Mouse (Mus musculus) hindbrain, embryonic 15.5 days (tissue): ENCODE measurements around the gene Dpf3. TPM values are rescaled to one million over a fixed set of nuclear protein-coding genes. Genes with fewer than 3 reads are reported as not detected.
A peak's percentile ranks its signal among the peaks of the same experiment; 100 is the strongest.

Experiments
- ATAC-seq: fragments of 200-750 bp; cut with Nextera tagmentation; 2 replicates; pipeline ENCODE4 v1.8.0; 2017; ENCODE audit warnings: low read depth, moderate number of reproducible peaks, moderate TSS enrichment; ENCODE audit not compliant: low FRiP score
- H3K27ac ChIP-seq: fragments of 300-500 bp; sonication (generic); replicated peaks from 2 replicates; pipeline ENCODE4 v1.5.1; 2015; ENCODE audit warnings: mild to moderate bottlenecking, inconsistent platforms
- H3K27me3 ChIP-seq: fragments of 300-500 bp; sonication (generic); 2 replicates; pipeline ENCODE4 v1.6.1; 2015; ENCODE audit warnings: control low read depth, inconsistent platforms
- H3K36me3 ChIP-seq: fragments of 300-500 bp; sonication (generic); 2 replicates; pipeline ENCODE4 v1.6.1; 2015; ENCODE audit warnings: control low read depth, inconsistent platforms
- H3K4me1 ChIP-seq: fragments of 300-500 bp; sonication (generic); replicated peaks from 2 replicates; pipeline ENCODE4 v1.6.1; 2015; ENCODE audit warnings: control low read depth, inconsistent platforms
- H3K4me2 ChIP-seq: fragments of 300-500 bp; sonication (generic); 2 replicates; pipeline ENCODE4 v1.6.1; 2015; ENCODE audit warnings: moderate library complexity, mild to moderate bottlenecking, inconsistent platforms
- H3K4me3 ChIP-seq: fragments of 300-500 bp; sonication (generic); 2 replicates; pipeline ENCODE4 v1.5.1; 2015; ENCODE audit warnings: mild to moderate bottlenecking, inconsistent platforms
- H3K9ac ChIP-seq: fragments of 300-500 bp; sonication (generic); 2 replicates; pipeline ENCODE4 v1.6.1; 2015; ENCODE audit warnings: inconsistent platforms
- H3K9me3 ChIP-seq: fragments of 300-500 bp; sonication (generic); 2 replicates; pipeline ENCODE4 v1.6.1; 2016; ENCODE audit warnings: control low read depth, inconsistent platforms
- WGBS: fragments of 180-500 bp; shearing (Covaris S2); methylation state at CpG from one replicate; pipeline ENCODE4 v1.1.7; 2015; 5-methylcytosine and 5-hydroxymethylcytosine counted together
- polyA plus RNA-seq: library from polyadenylated mRNA; unstranded; fragments of >200 nt; fragmentation: Nextera tagmentation; extraction: Ambion mirVana; gene quantifications from 2 replicates; pipeline ENCODE4 v1.2.1, GENCODE M21; 2015

Dpf3 gene
- polyA plus RNA-seq, 1 experiment from 2014 or later = 22.7 TPM

- ATAC-seq = no peak
- no peak overlapping the region for H3K4me2 ChIP-seq
- 80% methylated on average over 6 of the region's 6 CpGs for WGBS
These were observed 134.9 kb downstream of the Dpf3 start for GRCm38 (mm10) chr12:83352640-83353039.

GRCm38 (mm10) chr12:83349736-83350135, 137.8 kb downstream of the Dpf3 start:
- Histone ChIP-seq H3K36me3 (no peaks in the 10 kb centered on the region), H3K9ac (no peak overlapping the region), H3K27ac (no peak overlapping the region), H3K4me3 (no peak overlapping the region), H3K4me2 (no peak overlapping the region), H3K4me1 (no peaks in the 10 kb centered on the region), H3K9me3 (no peaks in the 10 kb centered on the region), H3K27me3 (no peaks in the 10 kb centered on the region)
- ATAC-seq = no peak
- 89% methylated on average over 5 of the region's 5 CpGs for WGBS

More at GRCm38 (mm10) chr12:83352640-83353039, 134.9 kb downstream of the Dpf3 start:
- Histone ChIP-seq H3K4me3 (no peak overlapping the region), H3K9me3 (no peaks in the 10 kb centered on the region), H3K27me3 (no peaks in the 10 kb centered on the region), H3K36me3 (no peaks in the 10 kb centered on the region), H3K27ac (no peak overlapping the region), H3K4me1 (no peaks in the 10 kb centered on the region), H3K9ac (no peak overlapping the region)

- Histone ChIP-seq H3K36me3 (no peaks in the 10 kb centered on the region), H3K27ac (no peak overlapping the region), H3K9me3 (no peaks in the 10 kb centered on the region), H3K27me3 (no peaks in the 10 kb centered on the region), H3K9ac (no peak overlapping the region), H3K4me3 (no peak overlapping the region), H3K4me1 (no peaks in the 10 kb centered on the region), H3K4me2 (no peak overlapping the region)
- no peak for ATAC-seq
- WGBS = 79% methylated on average over 3 of the region's 3 CpGs
These were observed 139.3 kb downstream of the Dpf3 start for GRCm38 (mm10) chr12:83348246-83348645.

- Histone ChIP-seq H3K9me3 (no peaks in the 10 kb centered on the region), H3K4me1 (peaks cover 34% of the 10 kb centered on the region), H3K27ac (peak overlapping the region; percentile 80), H3K4me3 (no peak overlapping the region), H3K4me2 (no peak overlapping the region), H3K36me3 (no peaks in the 10 kb centered on the region), H3K27me3 (no peaks in the 10 kb centered on the region), H3K9ac (no peak overlapping the region)
- WGBS = 46% methylated on average over 4 of the region's 4 CpGs
- ATAC-seq = no peak; the same call in 1 of the 2 replicates
These were observed 144.7 kb downstream of the Dpf3 start for GRCm38 (mm10) chr12:83342875-83343185.

- no peaks in the 10 kb centered on the region for H3K9me3 ChIP-seq
- no peak overlapping the region for H3K4me2 ChIP-seq
- ATAC-seq = peak; percentile 75
- H3K4me3 ChIP-seq = no peak overlapping the region
- WGBS = 36% methylated on average over 15 of the region's 15 CpGs
- H3K27ac ChIP-seq = peak overlapping the region; percentile 80
- peaks cover 40% of the 10 kb centered on the region for H3K4me1 ChIP-seq
- no peak overlapping the region for H3K9ac ChIP-seq
- no peaks in the 10 kb centered on the region for H3K36me3 ChIP-seq
- H3K27me3 ChIP-seq = no peaks in the 10 kb centered on the region
These were observed 145.3 kb downstream of the Dpf3 start for GRCm38 (mm10) chr12:83342035-83342874.

GRCm38 (mm10) chr12:83340960-83341359, 146.6 kb downstream of the Dpf3 start:
- Histone ChIP-seq H3K4me2 (no peak overlapping the region), H3K9ac (no peak overlapping the region), H3K9me3 (no peaks in the 10 kb centered on the region), H3K27me3 (no peaks in the 10 kb centered on the region), H3K4me1 (peaks cover 49% of the 10 kb centered on the region), H3K4me3 (no peak overlapping the region), H3K36me3 (no peaks in the 10 kb centered on the region), H3K27ac (0 out of 2 replicates have a peak overlapping the region, but pooled peaks have one; percentile 80)
- ATAC-seq = no peak
- WGBS = 78% methylated on average over 4 of the region's 4 CpGs

GRCm38 (mm10) chr12:83338345-83338744, 149.2 kb downstream of the Dpf3 start:
- no peaks in the 10 kb centered on the region for H3K27me3 ChIP-seq
- H3K4me2 ChIP-seq = no peak overlapping the region
- ATAC-seq = no peak
- H3K4me3 ChIP-seq = no peak overlapping the region
- peaks cover 49% of the 10 kb centered on the region for H3K4me1 ChIP-seq
- no peaks in the 10 kb centered on the region for H3K36me3 ChIP-seq
- no peak overlapping the region for H3K9ac ChIP-seq
- WGBS = 52% methylated on average over 1 of the region's 1 CpGs
- no peaks in the 10 kb centered on the region for H3K9me3 ChIP-seq
- peak overlapping the region; percentile 75 for H3K27ac ChIP-seq

- peak overlapping the region; percentile 34 for H3K4me2 ChIP-seq
- no peaks in the 10 kb centered on the region for H3K27me3 ChIP-seq
- peak overlapping the region; percentile 75 for H3K27ac ChIP-seq
- no peaks in the 10 kb centered on the region for H3K36me3 ChIP-seq
- ATAC-seq = no peak
- H3K9me3 ChIP-seq = no peaks in the 10 kb centered on the region
- H3K4me1 ChIP-seq = peaks cover 46% of the 10 kb centered on the region
- WGBS = 20% methylated on average over 7 of the region's 7 CpGs
- no peak overlapping the region for H3K9ac ChIP-seq
- H3K4me3 ChIP-seq = no peak overlapping the region
These were observed 149.8 kb downstream of the Dpf3 start for GRCm38 (mm10) chr12:83337776-83338149.

- no peaks in the 10 kb centered on the region for H3K27me3 ChIP-seq
- H3K27ac ChIP-seq = peak overlapping the region; percentile 75
- 8% methylated on average over 13 of the region's 13 CpGs for WGBS
- peak; percentile 40; the same call in 1 of the 2 replicates for ATAC-seq
- no peak overlapping the region for H3K4me3 ChIP-seq
- peak overlapping the region; percentile 34 for H3K4me2 ChIP-seq
- H3K4me1 ChIP-seq = peaks cover 40% of the 10 kb centered on the region
- no peaks in the 10 kb centered on the region for H3K9me3 ChIP-seq
- H3K9ac ChIP-seq = no peak overlapping the region
- no peaks in the 10 kb centered on the region for H3K36me3 ChIP-seq
These were observed 150.3 kb downstream of the Dpf3 start for GRCm38 (mm10) chr12:83337077-83337775.

- no peak overlapping the region for H3K9ac ChIP-seq
- H3K9me3 ChIP-seq = no peaks in the 10 kb centered on the region
- ATAC-seq = no peak
- 81% methylated on average over 7 of the region's 7 CpGs for WGBS
- no peaks in the 10 kb centered on the region for H3K27me3 ChIP-seq
- no peak overlapping the region for H3K4me3 ChIP-seq
- H3K36me3 ChIP-seq = no peaks in the 10 kb centered on the region
- no peak overlapping the region for H3K4me2 ChIP-seq
- no peak overlapping the region for H3K27ac ChIP-seq
- peaks cover 11% of the 10 kb centered on the region; the same call in 1 of the 2 replicates for H3K4me1 ChIP-seq
These were observed 157.5 kb downstream of the Dpf3 start for GRCm38 (mm10) chr12:83330056-83330455.

- H3K27ac ChIP-seq = no peak overlapping the region
- H3K4me1 ChIP-seq = peaks cover 11% of the 10 kb centered on the region; the same call in 1 of the 2 replicates
- no peaks in the 10 kb centered on the region for H3K36me3 ChIP-seq
- H3K27me3 ChIP-seq = no peaks in the 10 kb centered on the region
- no peak overlapping the region for H3K4me2 ChIP-seq
- WGBS = 69% methylated on average over 13 of the region's 13 CpGs
- H3K4me3 ChIP-seq = no peak overlapping the region
- H3K9me3 ChIP-seq = no peaks in the 10 kb centered on the region
- no peak for ATAC-seq
- H3K9ac ChIP-seq = no peak overlapping the region
These were observed 158.6 kb downstream of the Dpf3 start for GRCm38 (mm10) chr12:83328899-83329298.

GRCm38 (mm10) chr12:83328491-83328890, 159.0 kb downstream of the Dpf3 start:
- Histone ChIP-seq H3K36me3 (no peaks in the 10 kb centered on the region), H3K9ac (no peak overlapping the region), H3K9me3 (no peaks in the 10 kb centered on the region), H3K4me3 (no peak overlapping the region), H3K4me2 (no peak overlapping the region), H3K27me3 (no peaks in the 10 kb centered on the region), H3K27ac (no peak overlapping the region), H3K4me1 (peaks cover 11% of the 10 kb centered on the region; the same call in 1 of the 2 replicates)
- 63% methylated on average over 4 of the region's 4 CpGs for WGBS
- no peak for ATAC-seq
